Mouse (Mus musculus): ENCODE measurements around the gene Atp8a1.

The Atp8a1 gene

GRCm38 (mm10) chr5:67633138-67633782 is 214.0 kb downstream of the Atp8a1 start:
- no peak for DNase-seq (ENCODE audit: inconsistent ontology term)

- DNase-seq (ENCODE audit: inconsistent ontology term), result no peak
These were observed 216.0 kb downstream of the Atp8a1 start for GRCm38 (mm10) chr5:67631261-67631660.

GRCm38 (mm10) chr5:67629861-67630260 is 217.4 kb downstream of the Atp8a1 start:
- DNase-seq (ENCODE audit: inconsistent ontology term), result no peak

GRCm38 (mm10) chr5:67629440-67629839 is 217.8 kb downstream of the Atp8a1 start:
- DNase-seq (ENCODE audit: inconsistent ontology term), result no peak

- DNase-seq (ENCODE audit: inconsistent ontology term), result no peak
These were observed 218.9 kb downstream of the Atp8a1 start for GRCm38 (mm10) chr5:67628180-67628940.

GRCm38 (mm10) chr5:67621230-67621629 is 226.0 kb downstream of the Atp8a1 start:
- DNase-seq (ENCODE audit: inconsistent ontology term), result no peak

GRCm38 (mm10) chr5:67609520-67609837 is 237.8 kb downstream of the Atp8a1 start:
- no peak for DNase-seq (ENCODE audit: inconsistent ontology term)

GRCm38 (mm10) chr5:67608674-67609519 is 238.3 kb downstream of the Atp8a1 start:
- no peak for DNase-seq (ENCODE audit: inconsistent ontology term)

GRCm38 (mm10) chr5:67607804-67608673 is 239.2 kb downstream of the Atp8a1 start, which contains the start of gene Shisa3:
Gene Shisa3, plus strand, starts transcription at chr5:67607882.
- DNase-seq (ENCODE audit: inconsistent ontology term), result peak; percentile 46

- peak; percentile 54 for DNase-seq (ENCODE audit: inconsistent ontology term)
These were observed 240.1 kb downstream of the Atp8a1 start for GRCm38 (mm10) chr5:67606916-67607803.

- peak; percentile 6 for DNase-seq (ENCODE audit: inconsistent ontology term)
These were observed 241.3 kb downstream of the Atp8a1 start for GRCm38 (mm10) chr5:67605951-67606350.

- no peak for DNase-seq (ENCODE audit: inconsistent ontology term)
These were observed 247.3 kb downstream of the Atp8a1 start for GRCm38 (mm10) chr5:67599935-67600334.

GRCm38 (mm10) chr5:67595629-67596028 is 251.6 kb downstream of the Atp8a1 start:
- DNase-seq (ENCODE audit: inconsistent ontology term), result no peak

GRCm38 (mm10) chr5:67595070-67595469 is 252.2 kb downstream of the Atp8a1 start:
- DNase-seq (ENCODE audit: inconsistent ontology term), result no peak

- no peak for DNase-seq (ENCODE audit: inconsistent ontology term)
These were observed 267.3 kb downstream of the Atp8a1 start for GRCm38 (mm10) chr5:67579725-67580633.

- no peak for DNase-seq (ENCODE audit: inconsistent ontology term)
These were observed 271.5 kb downstream of the Atp8a1 start for GRCm38 (mm10) chr5:67575705-67576104.

GRCm38 (mm10) chr5:67574039-67574438 is 273.2 kb downstream of the Atp8a1 start:
- DNase-seq (ENCODE audit: inconsistent ontology term), result no peak

GRCm38 (mm10) chr5:67572552-67573155 is 274.6 kb downstream of the Atp8a1 start:
- DNase-seq (ENCODE audit: inconsistent ontology term), result no peak
